Mouse (Mus musculus): ENCODE data around the gene Atg7. TPM values are rescaled to one million over a fixed set of nuclear protein-coding genes. Genes with fewer than 3 reads are reported as not detected.

Atg7 gene
- total and polyA plus RNA-seq, 3 experiments, result 11.1 to 15.7 (median 14.8) TPM

GRCm38 (mm10) chr6:114803915-114804535 is 161.1 kb downstream of the Atg7 start:
- no peaks in the 10 kb centered on the region for H3K79me2 ChIP-seq (replicated peaks; ENCODE audit: control insufficient read depth, extremely low read depth, insufficient read depth, poor library complexity, severe bottlenecking)
- dilution Hi-C loops (cut with MboI; ENCODE audit: extremely low pct_ligation_motif_present, extremely low pct_unique_long_range_greater_than_20kb, low sequenced_read_pairs), result no loop called here
- no peaks in the 10 kb centered on the region for H3K27me3 ChIP-seq (replicated peaks)
- H3K9me3 ChIP-seq (replicated peaks; ENCODE audit: low read length), result no peaks in the 10 kb centered on the region
- TF ChIP-seq CTCF (conservative IDR thresholded peaks at IDR 0.05 in 1 of 2, IDR thresholded peaks at IDR 0.05 in 1 of 2; ENCODE audit: low read depth in 2 of 2, low read length in 2 of 2) (no peak), EP300 (IDR thresholded peaks at IDR 0.05; ENCODE audit: low read length) (0 out of 2 replicates have a peak, but pooled peaks have one; percentile 46), BHLHE40 (IDR thresholded peaks at IDR 0.05; ENCODE audit: low read depth, low read length) (0 out of 2 replicates have a peak, but pooled peaks have one; percentile 3)
- H3K4me2 ChIP-seq (ENCODE audit: insufficient read depth, low read depth, poor library complexity, severe bottlenecking), result peak overlapping the region; percentile 59
- H3K9ac ChIP-seq (ENCODE audit: insufficient read depth, low read depth), result no peak overlapping the region
- no peak overlapping the region for H3K27ac ChIP-seq (ENCODE audit: insufficient read depth, low read depth)
- H3K4me1 ChIP-seq (ENCODE audit: control insufficient read depth in 1 of 2, insufficient read depth in 2 of 2), result peaks cover 52 to 94% of the 10 kb centered on the region in 2 experiments
- H3K4me3 ChIP-seq (replicated peaks in 1 of 3; ENCODE audit: low read depth in 2 of 3, low read length in 2 of 3, poor library complexity in 1 of 3), result no peak overlapping the region
- no peak for DNase-seq (ENCODE audit: extremely low read depth)
- in situ Hi-C loops (cut with MboI; ENCODE audit: low pct_ligation_motif_present, low pct_unique_long_range_greater_than_20kb, low sequenced_read_pairs), result no loop called here
- no peaks in the 10 kb centered on the region for H3K36me3 ChIP-seq (replicated peaks in 1 of 2; ENCODE audit: control insufficient read depth in 1 of 2, insufficient read depth in 1 of 2, low read length in 1 of 2)

- H3K4me3 ChIP-seq (replicated peaks in 1 of 3; ENCODE audit: low read depth in 2 of 3, low read length in 2 of 3, poor library complexity in 1 of 3), result no peak overlapping the region
- H3K36me3 ChIP-seq (replicated peaks in 1 of 2; ENCODE audit: control insufficient read depth in 1 of 2, insufficient read depth in 1 of 2, low read length in 1 of 2), result no peaks in the 10 kb centered on the region
- no peak overlapping the region for H3K9ac ChIP-seq (ENCODE audit: insufficient read depth, low read depth)
- in situ Hi-C loops (cut with MboI; ENCODE audit: low pct_ligation_motif_present, low pct_unique_long_range_greater_than_20kb, low sequenced_read_pairs) (no loop called here), dilution Hi-C loops (cut with MboI; ENCODE audit: extremely low pct_ligation_motif_present, extremely low pct_unique_long_range_greater_than_20kb, low sequenced_read_pairs) (no loop called here)
- no peaks in the 10 kb centered on the region for H3K9me3 ChIP-seq (replicated peaks; ENCODE audit: low read length)
- H3K27me3 ChIP-seq (replicated peaks), result no peaks in the 10 kb centered on the region
- no peak for DNase-seq (ENCODE audit: extremely low read depth)
- peak overlapping the region; percentile 30; the same call in 1 of the 2 replicates for H3K27ac ChIP-seq (ENCODE audit: insufficient read depth, low read depth)
- no peak overlapping the region for H3K4me2 ChIP-seq (ENCODE audit: insufficient read depth, low read depth, poor library complexity, severe bottlenecking)
- peaks cover 50 to 97% of the 10 kb centered on the region in 2 experiments for H3K4me1 ChIP-seq (ENCODE audit: control insufficient read depth in 1 of 2, insufficient read depth in 2 of 2)
- peak; percentile 10; the same call in 1 of the 2 replicates for TF ChIP-seq BHLHE40 (IDR thresholded peaks at IDR 0.05; ENCODE audit: low read depth, low read length)
- TF ChIP-seq RAD21 (IDR thresholded peaks at IDR 0.05; ENCODE audit: low read depth, low read length), result no peak
- H3K79me2 ChIP-seq (replicated peaks; ENCODE audit: control insufficient read depth, extremely low read depth, insufficient read depth, poor library complexity, severe bottlenecking), result no peaks in the 10 kb centered on the region
These were observed 162.0 kb downstream of the Atg7 start for GRCm38 (mm10) chr6:114804866-114805265.

GRCm38 (mm10) chr6:114805927-114806326 is 163.0 kb downstream of the Atg7 start:
- Histone ChIP-seq H3K79me2 (replicated peaks; ENCODE audit: control insufficient read depth, extremely low read depth, insufficient read depth, poor library complexity, severe bottlenecking) (no peaks in the 10 kb centered on the region), H3K36me3 (replicated peaks in 1 of 2; ENCODE audit: control insufficient read depth in 1 of 2, insufficient read depth in 1 of 2, low read length in 1 of 2) (no peaks in the 10 kb centered on the region), H3K9me3 (replicated peaks; ENCODE audit: low read length) (no peaks in the 10 kb centered on the region), H3K4me2 (ENCODE audit: insufficient read depth, low read depth, poor library complexity, severe bottlenecking) (no peak overlapping the region), H3K4me1 (ENCODE audit: control insufficient read depth in 1 of 2, insufficient read depth in 2 of 2) (peaks cover 42 to 87% of the 10 kb centered on the region in 2 experiments), H3K27me3 (replicated peaks) (no peaks in the 10 kb centered on the region), H3K4me3 (replicated peaks in 1 of 3; ENCODE audit: low read depth in 2 of 3, low read length in 2 of 3, poor library complexity in 1 of 3) (no peak overlapping the region), H3K9ac (ENCODE audit: insufficient read depth, low read depth) (no peak overlapping the region), H3K27ac (ENCODE audit: insufficient read depth, low read depth) (no peak overlapping the region)
- DNase-seq (ENCODE audit: extremely low read depth), result no peak
- in situ Hi-C loops (cut with MboI; ENCODE audit: low pct_ligation_motif_present, low pct_unique_long_range_greater_than_20kb, low sequenced_read_pairs) (no loop called here), dilution Hi-C loops (cut with MboI; ENCODE audit: extremely low pct_ligation_motif_present, extremely low pct_unique_long_range_greater_than_20kb, low sequenced_read_pairs) (no loop called here)
- no peak for TF ChIP-seq RAD21 (IDR thresholded peaks at IDR 0.05; ENCODE audit: low read depth, low read length)
- no peak for TF ChIP-seq ZC3H11A (IDR thresholded peaks at IDR 0.05; ENCODE audit: low read depth, low read length)
- no peak for TF ChIP-seq MYC (IDR thresholded peaks at IDR 0.05; ENCODE audit: low read depth, low read length)
- no peak for TF ChIP-seq SIN3A (IDR thresholded peaks at IDR 0.05; ENCODE audit: low read length)
- TF ChIP-seq CTCF (conservative IDR thresholded peaks at IDR 0.05 in 1 of 2, IDR thresholded peaks at IDR 0.05 in 1 of 2; ENCODE audit: low read depth in 2 of 2, low read length in 2 of 2), result no peak
- no peak for TF ChIP-seq TCF12 (IDR thresholded peaks at IDR 0.05; ENCODE audit: low read depth, low read length)
- TF ChIP-seq MAFK (IDR thresholded peaks at IDR 0.05; ENCODE audit: insufficient replicate concordance, low read length), result no peak
- TF ChIP-seq GABPA (IDR thresholded peaks at IDR 0.05; ENCODE audit: insufficient replicate concordance, low read depth, low read length), result no peak
- no peak for TF ChIP-seq PAX5 (IDR thresholded peaks at IDR 0.05; ENCODE audit: low read length)
- no peak for TF ChIP-seq TBP (conservative IDR thresholded peaks at IDR 0.05; ENCODE audit: low read depth, low read length)
- no peak for TF ChIP-seq MAX (IDR thresholded peaks at IDR 0.05; ENCODE audit: low read length)
- no peak for TF ChIP-seq POLR2AphosphoS2 (IDR thresholded peaks at IDR 0.05; ENCODE audit: low read depth, low read length)
- TF ChIP-seq ZMIZ1 (IDR thresholded peaks at IDR 0.05; ENCODE audit: low read depth, low read length), result no peak
- no peak for TF ChIP-seq KAT2A (IDR thresholded peaks at IDR 0.05; ENCODE audit: insufficient replicate concordance, low read length)
- TF ChIP-seq ELF1 (IDR thresholded peaks at IDR 0.05; ENCODE audit: low read depth, low read length), result no peak
- TF ChIP-seq MXI1 (IDR thresholded peaks at IDR 0.05; ENCODE audit: low read depth, low read length), result no peak
- TF ChIP-seq NELFE (IDR thresholded peaks at IDR 0.05; ENCODE audit: low read depth, low read length), result no peak
- no peak for TF ChIP-seq ZNF384 (IDR thresholded peaks at IDR 0.05; ENCODE audit: low read depth, low read length)
- TF ChIP-seq IRF4 (IDR thresholded peaks at IDR 0.05; ENCODE audit: low read depth, low read length), result no peak
